Mouse (Mus musculus) MEL (cell line): Measurements from ENCODE around the gene Cacybp. TPM values are rescaled to one million over a fixed set of nuclear protein-coding genes. Genes with fewer than 3 reads are reported as not detected.
A peak's percentile ranks its signal among the peaks of the same experiment; 100 is the strongest.

ENCODE experiments used
- DNase-seq: peaks from one replicate; pipeline ENCODE4 v3.0.0; 2011; ENCODE audit warnings: low read depth, low spot score
- H3K27ac ChIP-seq: 2 replicates; pipeline ENCODE4 v1.5.1; 2012; ENCODE audit warnings: low read depth, mild to moderate bottlenecking, control low read depth, low read length, moderate library complexity; ENCODE audit not compliant: control insufficient read depth
- H3K27me3 ChIP-seq, 2 experiments: fragments of 150-350 bp in 1 of 2; sonication (generic) in 1 of 2; 2 replicates each; pipeline ENCODE4 v1.6.1; 2012; ENCODE audit warnings: low read length in 2 of 2, mild to moderate bottlenecking in 2 of 2, improper control_type of control experiment in 1 of 2, moderate library complexity in 1 of 2; ENCODE audit not compliant: insufficient read depth in 2 of 2, control insufficient read depth in 1 of 2
- H3K36me3 ChIP-seq, 2 experiments: 2 replicates each; pipeline ENCODE4 v1.6.1; 2012 to 2014; ENCODE audit warnings: low read length in 2 of 2, improper control_type of control experiment in 1 of 2, inconsistent platforms in 1 of 2, mild to moderate bottlenecking in 1 of 2; ENCODE audit not compliant: insufficient read depth in 2 of 2, control insufficient read depth in 1 of 2
- H3K4me1 ChIP-seq, 2 experiments: fragments of 150-350 bp in 1 of 2; sonication (generic) in 1 of 2; 2 replicates each; pipeline ENCODE4 v1.6.1; 2012; ENCODE audit warnings: low read length in 2 of 2, improper control_type of control experiment in 1 of 2, mild to moderate bottlenecking in 1 of 2; ENCODE audit not compliant: insufficient read depth in 2 of 2, control insufficient read depth in 1 of 2
- H3K4me3 ChIP-seq, 2 experiments: fragments of 150-350 bp in 1 of 2; sonication (generic) in 1 of 2; 2 replicates each; pipeline ENCODE4 v1.5.1; 2012; ENCODE audit warnings: low read depth in 2 of 2, low read length in 2 of 2, mild to moderate bottlenecking in 2 of 2, moderate library complexity in 2 of 2, control low read depth in 1 of 2, improper control_type of control experiment in 1 of 2; ENCODE audit not compliant: control insufficient read depth in 1 of 2, insufficient read depth in 1 of 2
- H3K79me2 ChIP-seq: 2 replicates; pipeline ENCODE4 v1.6.1; 2012; ENCODE audit warnings: mild to moderate bottlenecking, low read length, moderate library complexity; ENCODE audit not compliant: control insufficient read depth, poor library complexity, insufficient read depth
- H3K9ac ChIP-seq: 2 replicates; pipeline ENCODE4 v1.6.1; 2012; ENCODE audit warnings: low read depth, mild to moderate bottlenecking, control low read depth, low read length, moderate library complexity; ENCODE audit not compliant: control insufficient read depth, poor library complexity, severe bottlenecking
- H3K9me3 ChIP-seq: fragments of 150-350 bp; sonication (generic); replicated peaks from 2 replicates; pipeline ENCODE4 v1.6.1; 2012; ENCODE audit warnings: mild to moderate bottlenecking, low read length, improper control_type of control experiment, moderate library complexity; ENCODE audit not compliant: insufficient read depth
- CTCF ChIP-seq, 3 experiments: IDR thresholded peaks in 2 of 3; conservative IDR thresholded peaks in 1 of 3; 2 replicates each; pipeline ENCODE4 v1.5.1; 2011 to 2012; ENCODE audit warnings: low read length in 3 of 3, low read depth in 2 of 3, mild to moderate bottlenecking in 2 of 3, improper control_type of control experiment in 1 of 3, inconsistent platforms in 1 of 3, mixed read lengths in 1 of 3, moderate library complexity in 1 of 3; ENCODE audit not compliant: control insufficient read depth in 1 of 3, insufficient read depth in 1 of 3, poor library complexity in 1 of 3, severe bottlenecking in 1 of 3
- E2F4 ChIP-seq: IDR thresholded peaks from 2 replicates; pipeline ENCODE4 v1.6.1; 2011; ENCODE audit warnings: low read depth, low read length, improper control_type of control experiment, borderline replicate concordance
- ELF1 ChIP-seq: IDR thresholded peaks from 2 replicates; pipeline ENCODE4 v1.6.1; 2014; ENCODE audit warnings: low read depth, mild to moderate bottlenecking, inconsistent platforms, low read length, improper control_type of control experiment, moderate library complexity
- GATA1 ChIP-seq: IDR thresholded peaks from 2 replicates; pipeline ENCODE4 v1.6.1; 2011; ENCODE audit warnings: low read depth, low read length, improper control_type of control experiment
- KAT2A ChIP-seq: conservative IDR thresholded peaks from 2 replicates; pipeline ENCODE4 v1.6.1; 2012; ENCODE audit warnings: low read depth, low read length, improper control_type of control experiment, inconsistent platforms
- MAX ChIP-seq: IDR thresholded peaks from 2 replicates; pipeline ENCODE4 v1.6.1; 2011; ENCODE audit warnings: low read length, improper control_type of control experiment
- MYB ChIP-seq: IDR thresholded peaks from 2 replicates; pipeline ENCODE4 v1.6.1; 2011; ENCODE audit warnings: mild to moderate bottlenecking, low read depth, low read length, improper control_type of control experiment
- MYC ChIP-seq: IDR thresholded peaks from 2 replicates; pipeline ENCODE4 v1.6.1; 2011; ENCODE audit warnings: low read depth, mild to moderate bottlenecking, low read length, improper control_type of control experiment, moderate library complexity
- POLR2AphosphoS2 ChIP-seq: IDR thresholded peaks from 2 replicates; pipeline ENCODE4 v1.6.1; 2011; ENCODE audit warnings: low read length, improper control_type of control experiment
- RAD21 ChIP-seq: IDR thresholded peaks from 2 replicates; pipeline ENCODE4 v1.6.1; 2011; ENCODE audit warnings: mild to moderate bottlenecking, low read depth, low read length, improper control_type of control experiment
- SIN3A ChIP-seq: IDR thresholded peaks from 2 replicates; pipeline ENCODE4 v1.6.1; 2012; ENCODE audit warnings: low read length, improper control_type of control experiment, inconsistent platforms
- SMC3 ChIP-seq: IDR thresholded peaks from 2 replicates; pipeline ENCODE4 v1.6.1; 2011; ENCODE audit warnings: low read depth, low read length, improper control_type of control experiment
- USF1 ChIP-seq: IDR thresholded peaks from 2 replicates; pipeline ENCODE4 v1.6.1; 2014; ENCODE audit warnings: low read depth, mild to moderate bottlenecking, inconsistent platforms, low read length, improper control_type of control experiment, moderate library complexity
- ZMIZ1 ChIP-seq: IDR thresholded peaks from 2 replicates; pipeline ENCODE4 v1.6.1; 2012; ENCODE audit warnings: low read depth, mild to moderate bottlenecking, inconsistent platforms, low read length, improper control_type of control experiment, moderate library complexity
- ZNF384 ChIP-seq: IDR thresholded peaks from 2 replicates; pipeline ENCODE4 v1.6.1; 2012; ENCODE audit warnings: low read depth, mild to moderate bottlenecking, inconsistent platforms, low read length, improper control_type of control experiment
- polyA plus RNA-seq, 2 experiments: library from polyadenylated mRNA; stranded (reverse) in 1 of 2; unstranded in 1 of 2; fragments of >175 nt in 1 of 2; fragments of >200 nt in 1 of 2; gene quantifications; 2 replicates each; pipeline versions ENCODE4 v1.2.1 to v1.2.4; 2012; ENCODE audit warnings: low replicate concordance in 2 of 2, low read depth in 1 of 2; ENCODE audit not compliant: insufficient read length in 2 of 2, insufficient read depth in 1 of 2, missing spikeins in 1 of 2
- total RNA-seq: library from RNA; depleted of rRNA; stranded (reverse); fragments of 300-350 nt; gene quantifications from 2 replicates; pipeline ENCODE4 v1.2.3, GENCODE M21; 2012

The Cacybp gene
- total and polyA plus RNA-seq, 3 experiments, result 80.7 to 181 TPM; not detected in 1

GRCm38 (mm10) chr1:160245954-160246353 is 33.3 kb upstream of the Cacybp start:
- no peaks in the 10 kb centered on the region for H3K79me2 ChIP-seq
- H3K9me3 ChIP-seq, result no peaks in the 10 kb centered on the region
- no peak overlapping the region for H3K27ac ChIP-seq
- DNase-seq, result peak; percentile 83
- no peak overlapping the region for H3K4me3 ChIP-seq
- H3K36me3 ChIP-seq, result peaks cover 0 to 7% of the 10 kb centered on the region in 2 experiments; a peak in 3 of 4 replicates
- H3K4me1 ChIP-seq, result peaks cover 0 to 5% of the 10 kb centered on the region in 2 experiments; a peak in 2 of 4 replicates
- no peaks in the 10 kb centered on the region for H3K27me3 ChIP-seq
- no peak for TF ChIP-seq GATA1
- no peak for TF ChIP-seq ELF1
- no peak for TF ChIP-seq KAT2A
- no peak for TF ChIP-seq MAX
- no peak for TF ChIP-seq SMC3
- no peak for TF ChIP-seq POLR2AphosphoS2
- TF ChIP-seq ZNF384, result no peak
- H3K9ac ChIP-seq, result no peak overlapping the region

- H3K4me3 ChIP-seq, result no peak overlapping the region
- TF ChIP-seq E2F4, result no peak
- no peak for TF ChIP-seq CTCF (IDR thresholded peaks at IDR 0.05 in 2 of 3, conservative IDR thresholded peaks at IDR 0.05 in 1 of 3; ENCODE audit: control insufficient read depth in 1 of 3, insufficient read depth in 1 of 3, low read depth in 2 of 3, low read length in 3 of 3, poor library complexity in 1 of 3, severe bottlenecking in 1 of 3)
- no peak for TF ChIP-seq ZMIZ1
- no peak for TF ChIP-seq MYC
- TF ChIP-seq RAD21, result no peak
- TF ChIP-seq USF1, result no peak
- no peak for TF ChIP-seq ZNF384
- no peak for TF ChIP-seq SIN3A
- TF ChIP-seq MYB, result no peak
- H3K79me2 ChIP-seq, result no peaks in the 10 kb centered on the region
- no peak overlapping the region for H3K27ac ChIP-seq
- no peaks in the 10 kb centered on the region for H3K27me3 ChIP-seq
- H3K9me3 ChIP-seq, result no peaks in the 10 kb centered on the region
- H3K9ac ChIP-seq, result no peak overlapping the region
- H3K4me1 ChIP-seq, result peaks cover 0 to 5% of the 10 kb centered on the region in 2 experiments; a peak in 2 of 4 replicates
- DNase-seq, result no peak
- H3K36me3 ChIP-seq, result peaks cover 0 to 7% of the 10 kb centered on the region in 2 experiments; a peak in 3 of 4 replicates
Measured at GRCm38 (mm10) chr1:160244689-160245088, 32.0 kb upstream of the Cacybp start.

GRCm38 (mm10) chr1:160240091-160240490 is 27.4 kb upstream of the Cacybp start:
- peaks cover 0 to 2% of the 10 kb centered on the region in 2 experiments; a peak in 3 of 4 replicates for H3K36me3 ChIP-seq

More at GRCm38 (mm10) chr1:160240091-160240490, 27.4 kb upstream of the Cacybp start:
- TF ChIP-seq ZMIZ1 (no peak), MYC (no peak)
- H3K4me1 ChIP-seq, result no peaks in the 10 kb centered on the region
- H3K9me3 ChIP-seq, result no peaks in the 10 kb centered on the region
- H3K9ac ChIP-seq, result no peak overlapping the region
- H3K79me2 ChIP-seq, result no peaks in the 10 kb centered on the region
- no peak for DNase-seq
- no peak overlapping the region for H3K4me3 ChIP-seq
- no peaks in the 10 kb centered on the region for H3K27me3 ChIP-seq
- no peak overlapping the region for H3K27ac ChIP-seq
